Mouse (Mus musculus) testis, adult 2 months (tissue): ENCODE measurements around the gene Parp16.

Experiments
- CTCF ChIP-seq: fragments of 200-500 bp; IDR thresholded peaks from 2 replicates; pipeline ENCODE4 v1.5.1; 2012; ENCODE audit warnings: low read depth, mild to moderate bottlenecking, inconsistent platforms, low read length, moderate library complexity; ENCODE audit not compliant: control insufficient read depth, insufficient read depth, insufficient replicate concordance
- POLR2A ChIP-seq: fragments of 200-500 bp; IDR thresholded peaks from 2 replicates; pipeline ENCODE4 v1.6.1; 2012; ENCODE audit warnings: low read depth, mild to moderate bottlenecking, inconsistent platforms, low read length, moderate library complexity; ENCODE audit not compliant: control insufficient read depth

DNA sequence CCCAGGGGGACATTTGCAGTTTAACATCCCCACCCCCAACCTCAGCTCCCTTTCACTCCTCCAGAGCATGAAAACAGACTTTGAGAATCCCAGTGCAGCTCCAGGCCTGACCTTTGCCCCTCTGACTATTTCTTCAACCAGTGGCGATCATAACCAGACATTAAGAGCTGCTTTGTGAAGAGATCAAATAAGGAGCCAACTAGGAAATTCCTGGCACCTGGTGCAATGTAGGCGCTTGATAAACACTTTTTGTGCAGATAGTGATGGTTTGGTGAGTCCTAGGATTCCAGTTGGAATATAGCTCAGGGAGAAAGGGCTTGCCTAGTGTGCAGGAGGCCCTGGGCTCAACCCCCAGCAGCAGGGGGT lies 3.8 kb upstream of the Parp16 start:
- TF ChIP-seq POLR2A (no peak), CTCF (no peak)
